Mouse (Mus musculus) adipocyte (in vitro differentiated cells): ENCODE data around the gene Ghrhr.

Source experiments
- DNase-seq: peaks from one replicate; pipeline ENCODE4 v3.0.0-alpha.2; 2016; ENCODE audit warnings: low spot score

The Ghrhr gene

DNA sequence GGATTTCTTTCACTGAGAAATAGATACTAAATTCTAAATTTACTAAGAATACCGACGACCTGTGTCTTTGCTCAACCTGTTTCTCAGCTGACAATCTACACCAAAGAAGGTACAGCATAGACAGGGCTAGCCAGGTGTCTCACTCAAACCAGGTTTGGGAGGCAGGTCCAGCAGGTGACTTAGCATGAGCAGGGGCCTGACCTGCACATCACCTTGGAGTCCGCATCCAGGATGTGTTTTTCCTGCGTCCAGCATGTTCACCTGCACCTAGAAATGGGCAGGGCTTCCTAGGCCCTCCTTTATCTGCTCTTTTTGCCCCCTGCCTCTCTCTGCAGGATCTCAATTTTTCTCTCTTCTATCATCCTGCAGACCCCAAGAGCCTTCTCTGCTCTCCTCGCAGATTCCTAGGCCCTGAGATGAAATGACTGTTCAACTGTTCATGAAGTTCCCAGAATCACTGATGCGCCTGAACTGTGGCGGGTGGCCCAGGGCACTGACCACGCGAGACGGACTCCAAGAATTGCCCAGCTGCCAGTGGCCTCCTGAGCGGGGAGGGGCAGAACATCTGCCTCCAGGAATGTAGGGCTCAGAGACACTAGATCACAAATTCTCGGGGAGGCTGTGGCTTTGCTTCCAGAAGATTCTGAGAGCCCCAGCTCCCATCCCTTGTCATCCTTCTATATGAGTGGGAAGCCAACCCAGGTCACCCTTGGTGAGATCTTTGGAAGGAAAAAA, 22.2 kb upstream of the Ghrhr start:
- no peak for DNase-seq

DNA sequence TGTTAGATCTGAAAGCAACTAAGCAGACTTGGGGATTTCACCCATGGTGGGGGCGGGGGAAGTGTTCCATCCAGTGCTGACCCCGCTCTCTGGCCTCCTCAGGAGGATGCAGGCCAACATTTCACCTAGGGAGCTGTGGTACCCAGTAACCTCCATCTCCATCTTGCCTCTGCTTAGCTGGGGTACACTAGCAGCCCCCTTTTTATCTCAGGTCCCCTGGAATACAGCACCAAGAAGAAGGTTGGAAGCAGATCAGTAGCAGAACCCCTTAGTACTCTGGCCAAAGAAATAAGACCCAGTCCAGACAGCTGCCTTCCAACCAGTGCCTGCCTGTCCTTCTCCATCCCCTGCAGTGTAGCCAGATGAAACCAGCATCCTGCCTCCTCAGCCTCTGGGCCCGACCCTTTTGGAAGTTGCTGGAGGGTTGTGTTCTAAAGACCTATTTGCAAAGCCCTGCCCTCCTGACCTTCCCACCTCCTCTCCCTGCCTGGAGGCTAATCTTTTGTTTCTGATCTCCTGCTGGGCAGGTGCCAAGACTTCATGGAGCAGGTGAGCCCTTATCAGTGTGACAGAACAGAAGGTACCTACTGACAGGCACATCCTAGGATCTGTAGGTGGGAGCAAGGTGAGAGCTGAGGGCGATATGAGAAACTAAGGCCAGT, 21.5 kb upstream of the Ghrhr start:
- DNase-seq = no peak

DNA sequence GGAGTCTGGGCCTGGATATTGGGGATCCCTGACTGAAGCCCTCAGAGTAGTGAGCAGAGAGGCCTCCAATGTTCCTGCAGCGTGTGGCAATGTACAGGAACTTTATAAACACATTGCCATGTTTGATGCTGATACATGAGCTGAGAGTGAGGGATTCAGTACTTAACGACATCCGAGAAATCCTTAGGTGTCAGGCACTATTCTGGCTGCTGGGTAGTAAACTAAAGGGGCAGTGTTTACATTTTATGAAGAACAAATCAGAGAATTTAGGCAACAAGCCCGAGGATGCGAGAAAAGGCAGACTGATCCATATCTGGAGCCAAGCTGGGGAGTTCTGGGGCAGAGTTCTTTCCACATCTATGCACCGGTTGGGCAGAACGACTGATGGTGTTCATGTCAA, 20.5 kb upstream of the Ghrhr start:
- DNase-seq = no peak

DNA sequence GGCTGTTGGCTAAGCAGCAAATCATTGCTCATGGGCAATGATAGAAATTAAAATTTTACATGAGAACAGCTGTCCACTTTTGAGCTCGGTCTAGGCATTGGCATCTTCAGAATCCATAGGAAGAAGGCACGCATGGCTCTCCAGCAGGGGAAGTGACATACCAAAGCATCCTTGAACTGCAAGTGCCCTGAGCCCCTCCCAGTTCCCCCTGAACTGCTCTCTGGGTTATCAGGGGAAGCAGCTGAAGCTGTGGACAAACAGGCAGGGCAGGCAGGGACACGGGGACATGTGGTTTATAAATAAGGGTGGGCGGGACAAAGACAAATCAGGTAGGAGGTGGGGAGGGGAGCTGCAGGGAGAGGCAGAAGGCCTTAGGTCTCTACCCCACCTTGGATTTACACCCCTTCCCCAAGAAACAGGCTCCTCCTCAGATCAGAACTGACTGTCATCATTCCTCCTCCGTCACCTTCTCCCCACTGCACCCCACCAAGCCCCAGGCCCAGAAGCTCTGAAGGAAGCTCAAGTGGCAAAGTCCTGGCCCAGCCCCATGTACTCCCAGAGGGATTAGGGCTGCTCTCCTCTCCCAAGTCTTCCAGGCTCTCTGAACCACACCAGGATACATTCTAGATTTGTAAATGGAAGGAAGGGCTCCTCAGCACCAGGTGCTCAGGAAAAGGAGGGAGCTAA, 19.9 kb upstream of the Ghrhr start:
- no peak for DNase-seq

DNA sequence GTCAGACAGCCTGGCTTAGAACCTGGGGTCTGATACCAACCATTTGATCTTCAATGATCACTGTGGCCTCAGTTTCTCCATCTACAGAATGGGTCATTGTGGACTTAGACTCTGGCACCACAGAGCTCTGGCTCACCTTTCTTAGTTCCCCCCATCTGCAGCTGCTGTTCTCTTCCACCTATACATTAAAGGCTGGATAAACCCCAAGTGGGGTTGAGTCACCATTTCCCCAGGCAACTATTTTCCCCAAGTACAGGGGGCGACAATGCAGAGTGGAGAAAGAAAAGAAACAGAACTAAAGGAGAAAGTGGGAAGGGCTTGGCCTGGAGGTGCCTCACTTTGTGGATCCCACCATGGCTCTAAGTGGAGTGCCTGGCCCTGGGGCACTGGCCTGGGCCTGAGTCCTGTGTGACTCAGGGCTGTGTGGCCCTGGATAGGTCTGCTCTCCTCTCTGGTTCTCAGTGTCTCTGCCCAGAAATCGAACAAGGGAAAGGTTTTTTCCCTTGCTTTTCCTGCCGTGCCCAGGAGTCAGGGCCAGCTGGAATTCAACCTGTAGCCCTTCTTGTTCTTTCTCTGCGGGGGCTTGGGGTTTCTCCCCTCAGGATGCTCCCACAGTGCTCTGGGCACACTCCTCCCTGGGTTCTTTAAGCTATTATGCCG, 19.0 kb upstream of the Ghrhr start:
- no peak for DNase-seq

DNA sequence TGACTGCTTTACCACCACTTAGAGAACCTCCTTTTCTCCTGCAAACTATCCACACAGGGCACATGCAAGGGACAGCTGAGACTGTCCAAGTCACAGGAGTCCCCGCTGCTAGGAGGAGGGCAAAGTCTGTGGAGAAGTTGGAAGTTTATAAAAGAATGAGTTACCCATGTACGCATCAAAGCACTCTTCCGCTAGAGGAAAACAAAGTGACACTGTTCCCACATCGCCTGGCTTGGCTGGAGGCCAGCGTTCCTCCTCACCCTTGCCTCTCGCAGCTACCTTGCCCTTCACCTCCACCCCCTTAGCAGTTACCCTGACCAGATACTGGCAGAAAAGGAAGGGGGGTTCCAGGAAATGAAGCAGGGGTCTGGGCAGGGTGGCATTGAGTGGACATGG, 18.5 kb upstream of the Ghrhr start:
- DNase-seq = no peak

DNA sequence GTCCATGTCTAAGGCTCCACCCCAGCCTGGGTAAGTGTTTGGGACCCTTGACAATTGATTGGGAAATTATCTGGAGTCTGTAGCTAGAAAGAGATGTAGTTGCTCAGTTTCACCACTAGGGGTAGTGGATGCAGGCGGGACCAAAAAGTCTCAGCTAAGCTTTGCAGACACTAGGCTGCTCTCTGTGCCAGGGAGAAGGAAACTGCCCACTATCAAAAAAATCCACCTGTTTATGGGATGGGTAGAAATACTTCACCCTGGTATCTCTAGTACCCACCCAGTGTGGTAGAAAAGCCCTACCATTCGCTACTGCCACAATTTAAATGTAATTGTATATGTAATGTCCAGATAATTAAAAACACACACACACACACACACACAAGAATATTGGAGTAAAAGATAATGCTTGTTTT, 17.4 kb upstream of the Ghrhr start:
- peak; percentile 50 for DNase-seq

DNA sequence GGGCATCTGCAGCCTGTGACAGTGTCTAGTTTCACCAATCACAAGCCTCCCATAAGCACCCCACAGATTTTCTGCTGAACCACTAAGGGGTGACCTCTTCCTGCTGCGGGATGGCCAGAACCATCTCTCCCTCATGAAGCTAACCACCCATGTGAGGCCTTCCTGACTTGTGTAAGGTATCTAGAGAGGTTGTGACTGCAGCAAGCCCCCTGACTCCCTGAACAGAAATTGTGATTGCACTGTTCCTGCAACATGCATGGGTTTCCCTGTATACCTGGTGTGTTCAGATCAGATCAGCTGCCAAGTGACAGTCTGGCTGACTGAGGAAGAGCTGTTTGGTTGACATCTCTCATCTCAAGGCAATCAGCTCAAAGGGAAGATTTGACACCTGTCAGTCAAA, 13.4 kb upstream of the Ghrhr start:
- DNase-seq = no peak

DNA sequence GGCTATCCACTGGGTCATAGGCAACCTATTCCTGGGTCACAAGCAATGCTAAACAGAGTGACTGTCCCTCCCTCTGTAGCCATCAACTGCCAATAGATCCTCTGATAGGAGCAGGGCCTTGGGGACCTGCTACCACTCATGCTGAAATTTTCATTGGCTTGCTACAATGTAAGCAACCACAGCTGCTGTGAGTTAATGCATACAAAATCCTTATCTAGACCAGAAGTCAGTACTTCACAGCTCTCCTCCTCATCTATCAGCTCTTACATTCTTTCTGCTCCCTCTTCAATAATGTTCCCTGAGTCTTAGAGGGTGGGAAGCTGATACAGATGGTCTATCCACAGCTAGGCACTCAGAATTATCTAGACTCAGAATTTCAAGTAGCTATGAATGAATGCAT, 9.0 kb upstream of the Ghrhr start:
- DNase-seq = no peak

DNA sequence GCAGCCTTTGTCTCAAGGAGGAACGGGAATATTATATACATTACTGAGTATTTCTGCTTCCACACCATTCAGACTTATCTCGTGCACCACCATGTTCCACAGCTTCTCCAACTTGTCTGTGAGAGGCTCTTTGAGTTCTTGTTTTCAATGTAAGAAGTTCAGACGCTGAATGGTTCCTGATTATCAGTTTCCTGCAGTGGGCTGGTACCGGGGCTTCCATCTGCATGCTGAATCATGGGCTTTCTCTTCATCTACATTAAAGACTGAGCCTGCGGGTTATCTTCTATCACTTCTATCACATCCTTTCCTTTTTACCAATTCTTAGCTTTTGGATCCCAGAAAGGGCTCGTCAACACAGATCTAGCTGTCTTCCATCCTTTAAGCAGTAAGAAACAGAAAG, 5.3 kb upstream of the Ghrhr start:
- no peak for DNase-seq

DNA sequence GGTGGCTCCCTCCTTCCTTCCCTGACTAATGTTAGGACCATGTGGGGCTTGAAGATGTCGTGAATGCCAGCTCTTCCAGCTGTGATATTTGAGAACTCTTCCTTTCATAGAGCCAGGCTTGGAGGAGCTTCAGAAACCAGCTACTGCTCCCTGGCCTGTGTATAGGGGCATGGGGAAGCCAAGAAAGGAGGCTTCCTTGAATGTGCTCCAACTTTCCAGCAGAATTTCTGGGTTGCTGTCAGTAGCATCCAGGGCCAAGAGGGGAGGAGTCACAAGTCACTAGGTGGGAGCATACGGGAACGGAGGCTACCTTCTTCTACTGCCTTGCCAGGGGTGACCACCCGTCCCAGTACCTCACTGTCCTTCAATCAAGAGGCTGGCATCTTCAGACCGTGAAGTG, 416 bp downstream of the Ghrhr start:
- peak; percentile 48 for DNase-seq

DNA sequence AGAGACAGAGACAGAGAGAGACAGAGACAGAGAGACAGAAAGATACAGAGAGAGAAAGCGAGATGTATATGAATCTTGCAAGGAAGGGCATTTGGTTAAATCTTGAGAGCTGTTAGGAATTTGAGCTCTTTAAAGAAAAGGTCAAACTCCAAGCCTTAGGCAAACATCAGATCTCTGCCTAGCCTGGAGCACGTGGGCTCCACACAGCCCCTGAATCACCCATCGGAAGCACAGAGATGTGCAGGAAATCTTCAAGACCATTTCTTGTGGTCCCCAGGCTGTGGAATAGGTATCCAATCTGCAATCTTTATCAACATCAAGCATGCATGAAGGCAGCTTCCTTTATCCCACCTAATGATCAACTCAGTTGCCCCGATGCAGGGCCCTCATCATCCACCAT, 1.4 kb downstream of the Ghrhr start:
- no peak for DNase-seq

DNA sequence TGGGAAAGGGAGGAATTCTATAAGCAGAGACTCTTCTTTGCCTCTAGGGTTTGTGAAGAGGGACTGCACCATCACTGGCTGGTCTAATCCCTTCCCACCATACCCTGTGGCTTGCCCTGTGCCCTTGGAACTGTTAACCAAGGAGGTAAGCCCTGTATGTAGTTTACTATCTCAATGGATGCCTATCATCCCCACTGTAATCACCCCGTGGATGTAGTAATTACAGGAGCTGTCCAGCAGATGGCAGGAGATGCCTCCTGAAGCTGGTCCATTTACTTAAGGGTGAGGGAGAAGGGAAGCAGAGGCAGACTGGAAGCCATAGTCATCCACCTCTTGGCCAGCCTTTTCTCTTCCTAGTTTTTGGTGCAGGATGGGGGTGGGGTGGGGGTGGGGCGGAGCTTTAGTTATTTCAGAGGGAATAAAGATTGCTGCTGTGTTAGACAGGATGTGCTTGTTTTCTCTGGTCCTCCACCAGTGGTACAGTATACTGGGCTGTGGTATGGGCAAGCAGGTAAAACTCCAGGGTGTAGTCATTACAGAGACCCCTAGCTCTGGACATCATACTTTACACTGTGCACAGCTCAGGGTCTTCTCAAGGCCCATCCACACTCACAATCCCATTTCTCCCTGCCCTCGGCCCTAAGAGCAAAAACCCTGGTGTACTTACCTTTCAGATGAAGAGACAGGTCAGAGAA, 3.7 kb downstream of the Ghrhr start:
- DNase-seq = peak; percentile 31

DNA sequence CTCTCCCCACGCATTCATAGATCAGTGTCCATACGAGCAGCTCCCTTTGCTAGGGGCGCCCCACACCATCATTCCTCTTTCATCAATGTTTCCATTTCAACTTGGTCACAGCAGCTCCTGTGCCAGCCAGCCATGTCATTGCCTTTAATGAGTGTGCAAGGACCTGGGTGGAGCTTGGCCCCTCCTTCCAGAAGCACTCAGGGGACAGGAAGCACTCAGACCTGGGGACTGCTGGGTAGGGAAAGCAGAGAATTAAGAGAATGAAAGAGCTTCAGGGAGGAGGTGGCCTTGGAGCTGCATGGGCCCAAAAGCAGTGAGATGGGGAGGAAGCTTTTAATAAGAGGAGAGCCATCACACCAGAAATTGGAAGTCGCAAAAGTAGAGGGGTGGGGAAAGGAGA, 5.9 kb downstream of the Ghrhr start:
- no peak for DNase-seq

DNA sequence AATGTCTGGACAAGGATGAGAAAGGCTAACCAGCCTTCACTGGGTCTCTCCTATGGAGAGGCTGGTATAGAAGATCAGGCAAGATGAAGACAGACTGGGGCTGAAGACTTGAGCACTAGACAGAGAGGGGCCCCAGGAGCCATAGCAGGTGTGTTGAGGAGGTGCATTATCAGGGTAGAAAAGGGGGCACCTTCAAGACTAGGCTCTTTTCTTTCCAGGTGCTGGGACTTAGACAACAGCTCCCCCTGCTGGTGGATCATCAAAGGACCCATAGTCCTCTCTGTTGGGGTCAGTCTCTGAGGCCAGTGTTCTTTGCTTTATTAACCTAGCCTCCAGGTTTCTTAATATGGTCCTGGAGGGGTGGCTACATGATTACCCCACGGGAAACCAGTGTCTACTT, 7.8 kb downstream of the Ghrhr start:
- DNase-seq = peak; percentile 82

DNA sequence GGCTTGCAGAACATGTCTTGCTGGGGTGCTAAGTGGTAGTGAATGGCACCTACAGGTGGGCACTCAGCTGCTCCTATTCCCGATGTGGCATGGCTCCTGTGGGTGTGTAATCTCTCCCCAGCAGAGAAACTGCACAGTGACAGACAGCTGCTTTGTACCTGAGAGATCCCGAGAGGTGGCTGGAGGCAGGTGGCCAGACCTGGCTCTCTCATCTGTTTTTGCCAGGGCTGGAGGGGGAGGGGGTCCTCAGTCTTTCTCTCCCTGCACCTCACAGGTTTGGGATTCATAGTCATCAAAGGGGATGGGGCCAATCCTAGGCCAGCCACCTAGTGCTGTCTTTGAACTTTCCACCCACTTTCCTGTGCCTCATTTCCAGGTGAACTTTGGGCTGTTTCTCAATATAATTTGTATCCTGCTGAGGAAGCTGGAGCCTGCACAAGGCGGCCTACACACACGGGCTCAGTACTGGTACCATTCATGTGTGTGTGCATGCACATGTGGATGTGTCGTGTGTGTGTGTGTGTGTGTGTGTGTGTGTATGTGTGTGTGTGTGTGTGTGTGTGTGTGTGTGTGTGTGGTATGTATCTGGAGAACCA, 8.4 kb downstream of the Ghrhr start:
- DNase-seq = no peak

DNA sequence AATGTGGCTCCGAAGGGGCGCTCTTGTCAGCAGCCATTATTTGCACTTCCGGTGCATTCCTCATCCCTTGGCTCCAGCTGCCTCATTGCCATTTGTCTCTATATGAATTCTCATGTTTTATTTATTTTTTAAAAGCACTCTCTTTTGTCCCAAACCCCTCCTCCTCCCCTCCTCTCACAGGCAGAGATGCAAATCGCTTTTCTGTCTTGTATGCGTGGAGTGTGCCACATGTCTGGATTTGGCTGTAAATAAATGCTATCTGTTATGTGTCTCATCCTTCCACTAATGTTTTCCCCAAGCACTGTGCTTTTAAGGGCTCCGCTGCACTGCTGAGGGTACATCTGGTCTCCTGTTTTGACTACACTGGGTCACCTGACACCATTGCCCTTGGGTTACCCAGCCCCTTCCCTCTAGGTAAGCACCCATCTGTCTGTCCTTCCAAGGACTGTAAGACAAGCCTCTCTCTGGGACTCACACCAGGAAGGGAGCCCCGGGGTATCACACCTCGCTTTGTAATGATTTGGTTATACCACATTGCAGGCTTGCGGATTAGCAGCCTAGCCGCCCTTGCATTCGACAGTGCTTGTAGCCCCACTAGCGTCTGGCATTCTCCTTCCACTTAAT, 12.6 kb downstream of the Ghrhr start:
- no peak for DNase-seq

DNA sequence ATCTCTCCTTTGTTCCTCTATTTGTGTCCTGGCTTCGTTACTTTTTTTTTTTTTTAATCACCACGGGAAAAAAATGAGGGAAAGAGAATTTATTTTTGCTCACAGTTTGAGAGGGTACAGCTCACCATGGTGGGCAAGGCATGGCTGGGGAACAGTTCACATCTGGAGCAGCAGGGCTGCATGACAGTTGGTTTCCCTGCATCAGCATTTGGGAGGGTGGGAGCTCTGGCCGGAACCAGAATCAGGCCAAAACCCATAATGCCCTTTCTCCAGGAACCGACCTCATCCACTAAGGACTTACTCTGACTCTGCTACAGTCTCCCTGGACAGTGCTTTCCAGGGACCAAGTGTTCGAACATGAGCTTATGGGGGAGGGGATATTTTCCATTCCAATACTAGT, 13.2 kb downstream of the Ghrhr start:
- no peak for DNase-seq

DNA sequence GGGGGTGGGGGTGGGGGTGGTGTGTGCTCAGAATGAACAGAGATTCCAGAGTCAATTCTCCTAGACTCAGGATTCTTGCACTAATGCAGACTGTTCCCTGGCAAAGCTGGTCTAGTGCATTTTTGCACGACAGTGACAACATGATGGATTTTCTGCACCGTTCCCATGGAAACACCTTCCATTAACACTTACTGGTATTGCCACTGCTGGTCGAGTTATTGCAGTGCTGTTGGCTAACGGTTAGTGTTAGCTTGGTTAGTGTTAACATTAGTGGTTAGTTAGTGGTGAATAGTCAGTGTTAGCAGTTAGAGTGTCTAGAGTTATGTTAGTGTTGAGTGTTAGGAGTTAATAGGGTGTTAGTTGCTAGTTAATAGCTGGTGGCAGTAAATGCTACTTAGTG, 15.7 kb downstream of the Ghrhr start:
- no peak for DNase-seq

DNA sequence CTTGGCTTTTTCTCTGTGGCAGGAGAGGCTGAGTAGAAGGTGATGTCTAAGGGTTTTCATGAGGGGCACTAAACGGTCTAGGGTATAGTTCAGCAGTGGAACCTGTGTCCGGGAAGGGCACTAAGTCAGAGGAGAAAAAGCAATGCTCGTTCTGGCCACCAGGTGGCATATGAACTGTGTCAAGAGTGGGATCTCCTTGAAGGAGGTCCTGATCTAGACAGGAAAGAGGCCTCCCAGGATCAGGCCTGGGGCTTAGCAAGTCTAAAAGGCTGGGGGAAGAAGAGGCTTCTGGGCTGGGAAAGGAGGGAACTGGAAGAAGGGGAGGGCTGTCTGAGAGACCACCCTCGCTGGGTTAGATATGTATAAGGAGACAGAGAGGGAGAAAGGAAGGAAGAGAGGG, 16.4 kb downstream of the Ghrhr start:
- peak; percentile 83 for DNase-seq

DNA sequence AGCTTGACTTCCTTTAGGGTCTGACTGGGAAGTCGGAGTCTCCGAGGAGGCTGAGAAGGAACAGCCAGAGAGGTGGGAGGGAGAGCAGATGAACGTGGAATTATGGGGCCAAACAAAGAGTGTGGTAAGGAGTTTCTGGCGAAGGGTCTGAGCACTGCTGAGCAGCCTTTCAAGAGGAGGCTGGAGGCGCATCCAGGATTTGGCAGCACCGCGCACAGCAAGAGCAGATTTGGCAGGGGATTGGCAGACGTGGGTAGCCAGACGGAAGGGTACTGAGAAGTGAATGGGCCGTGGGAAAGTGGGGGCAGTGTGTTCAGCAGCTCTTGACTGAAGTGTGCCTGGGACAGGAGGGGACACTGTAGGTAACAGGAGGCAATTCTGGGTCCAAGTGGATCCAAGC, 18.8 kb downstream of the Ghrhr start:
- DNase-seq = no peak
